8 mouse cellular contexts compared by ENCODE assay signal in genomic region chr11:105525608-105526007, GRCm38 (mm10).
DNase-seq lines count a peak whose midpoint lies in the region; ATAC-seq and TF ChIP-seq lines count a peak whose summit lies in the region.
"Had no signal": no experiment of that assay in that cellular context is flagged by ENCODE, and none has a peak within 500 bp of the region (broad histone marks: within the 10 kb centered on the region; RNA-seq: fewer than 3 reads in every experiment).

No protein-coding gene starts in this region.

- peaks cover 4% of the 10 kb centered on the region; the same call in 1 of the 2 replicates for H3K4me1 ChIP-seq in embryonic facial prominence, embryonic 11.5 days (ENCODE audit: control insufficient read depth, insufficient read depth, low read length)
- peaks cover 17% of the 10 kb centered on the region for H3K4me1 ChIP-seq in heart, embryonic 15.5 days (replicated peaks)
- H3K4me1 ChIP-seq in liver, postnatal 0 days (ENCODE audit: insufficient read depth) = 0 out of 2 replicates have a peak, but pooled peaks cover 5% of the 10 kb centered on the region

- H3K9me3 ChIP-seq in embryonic facial prominence, embryonic 11.5 days (replicated peaks; ENCODE audit: control insufficient read depth, low read length) = no peaks in the 10 kb centered on the region
- H3K9me3 ChIP-seq in heart, embryonic 15.5 days (replicated peaks) = no peaks in the 10 kb centered on the region
- no peaks in the 10 kb centered on the region for H3K9me3 ChIP-seq in liver, postnatal 0 days (ENCODE audit: low read length)

- no peak overlapping the region for H3K9ac ChIP-seq in embryonic facial prominence, embryonic 11.5 days (replicated peaks; ENCODE audit: low read length)
- H3K9ac ChIP-seq in heart, embryonic 15.5 days = no peak overlapping the region
- no peak overlapping the region for H3K9ac ChIP-seq in liver, postnatal 0 days (replicated peaks)

- TF ChIP-seq EP300 in liver, postnatal 0 days (IDR thresholded peaks at IDR 0.05; ENCODE audit: low read depth) = no peak

- WGBS in embryonic facial prominence, embryonic 11.5 days = 30% methylated on average over 5 of the region's 5 CpGs
- 29% methylated on average over 5 of the region's 5 CpGs for WGBS in heart, embryonic 15.5 days
- WGBS in liver, postnatal 0 days (ENCODE audit: insufficient replicate concordance) = 26% methylated on average over 5 of the region's 5 CpGs

- no peak for ATAC-seq in embryonic facial prominence, embryonic 11.5 days (replicated peaks; ENCODE audit: insufficient number of reproducible peaks, low FRiP score, low TSS enrichment, low read depth)
- peak; percentile 78 for ATAC-seq in heart, embryonic 15.5 days (replicated peaks; ENCODE audit: insufficient number of reproducible peaks, insufficient read depth, low FRiP score, low read depth)
- no peak for ATAC-seq in liver, postnatal 0 days
- ATAC-seq in inflammation-experienced regulatory T-cells, adult 6 months = no peak

- no peaks in the 10 kb centered on the region for H3K36me3 ChIP-seq in embryonic facial prominence, embryonic 11.5 days (replicated peaks; ENCODE audit: control insufficient read depth, insufficient read depth, low read depth, low read length)
- no peaks in the 10 kb centered on the region for H3K36me3 ChIP-seq in heart, embryonic 15.5 days
- H3K36me3 ChIP-seq in liver, postnatal 0 days (replicated peaks; ENCODE audit: insufficient read depth, low read length) = no peaks in the 10 kb centered on the region

- no peak for TF ChIP-seq CTCF in liver, postnatal 0 days (IDR thresholded peaks at IDR 0.05; ENCODE audit: low read depth)

- no peaks in the 10 kb centered on the region for H3K27me3 ChIP-seq in embryonic facial prominence, embryonic 11.5 days (ENCODE audit: control insufficient read depth, insufficient read depth, low read length)
- H3K27me3 ChIP-seq in heart, embryonic 15.5 days = no peaks in the 10 kb centered on the region
- no peaks in the 10 kb centered on the region for H3K27me3 ChIP-seq in liver, postnatal 0 days (ENCODE audit: insufficient read depth, low read length)

- no peak overlapping the region for H3K4me3 ChIP-seq in embryonic facial prominence, embryonic 11.5 days (ENCODE audit: low read depth, low read length)
- no peak overlapping the region for H3K4me3 ChIP-seq in heart, embryonic 15.5 days
- H3K4me3 ChIP-seq in liver, postnatal 0 days (ENCODE audit: low read depth, low read length) = no peak overlapping the region

- H3K4me2 ChIP-seq in embryonic facial prominence, embryonic 11.5 days (ENCODE audit: low read depth, low read length) = no peak overlapping the region
- no peak overlapping the region for H3K4me2 ChIP-seq in heart, embryonic 15.5 days
- H3K4me2 ChIP-seq in liver, postnatal 0 days (ENCODE audit: low read depth, low read length) = no peak overlapping the region

- no peak overlapping the region for H3K27ac ChIP-seq in embryonic facial prominence, embryonic 11.5 days (replicated peaks; ENCODE audit: low read depth, low read length)
- H3K27ac ChIP-seq in heart, embryonic 15.5 days = peak overlapping the region; percentile 11
- H3K27ac ChIP-seq in liver, postnatal 0 days (ENCODE audit: low read depth) = no peak overlapping the region
- H3K27ac ChIP-seq: macrophage had no signal

- DNase-seq in right cerebral cortex, postnatal 14 days = peak; percentile 18
- DNase-seq in right cerebral cortex, postnatal 4 days = no peak
- peak; percentile 47 for DNase-seq in embryonic facial prominence, embryonic 11.5 days (ENCODE audit: low spot score)
- peak; percentile 24 for DNase-seq in liver, postnatal 0 days
- peak; percentile 33 for DNase-seq in urinary bladder, adult 2 months (ENCODE audit: low spot score)
